18 mouse cellular contexts compared by ENCODE assay signal in genomic region chr10:75924324-75924723, GRCm38 (mm10). TPM values are rescaled to one million over a fixed set of nuclear protein-coding genes. Genes with fewer than 3 reads are reported as not detected.
DNase-seq lines count a peak whose midpoint lies in the region; ATAC-seq and TF ChIP-seq lines count a peak whose summit lies in the region.
"Had no signal": no experiment of that assay in that cellular context is flagged by ENCODE, and none has a peak within 500 bp of the region (broad histone marks: within the 10 kb centered on the region; RNA-seq: fewer than 3 reads in every experiment).

No protein-coding gene starts in this region.

- no peak overlapping the region for H3K4me3 ChIP-seq in intestine, postnatal 0 days (ENCODE audit: low read depth, low read length)
- H3K4me3 ChIP-seq in intestine, embryonic 16.5 days (ENCODE audit: low read length) = no peak overlapping the region
- no peak overlapping the region for H3K4me3 ChIP-seq in lung, postnatal 0 days (ENCODE audit: low read depth, low read length)
- H3K4me3 ChIP-seq in G1E (ENCODE audit: low read depth, low read length) = no peak overlapping the region
- H3K4me3 ChIP-seq in stomach, postnatal 0 days (ENCODE audit: low read depth, low read length) = no peak overlapping the region
- H3K4me3 ChIP-seq: forebrain, embryonic 10.5 days; heart, embryonic 15.5 days; hindbrain, embryonic 10.5 days; lung, embryonic 15.5 days; midbrain, embryonic 13.5 days had no signal

- H3K9ac ChIP-seq in intestine, postnatal 0 days (ENCODE audit: low read depth, low read length) = no peak overlapping the region
- H3K9ac ChIP-seq in intestine, embryonic 16.5 days (ENCODE audit: low read depth, low read length) = no peak overlapping the region
- no peak overlapping the region for H3K9ac ChIP-seq in lung, postnatal 0 days (replicated peaks; ENCODE audit: low read depth)
- no peak overlapping the region for H3K9ac ChIP-seq in stomach, postnatal 0 days (ENCODE audit: low read length)
- H3K9ac ChIP-seq: heart, embryonic 15.5 days; lung, embryonic 15.5 days; midbrain, embryonic 13.5 days had no signal

- H3K27ac ChIP-seq in intestine, postnatal 0 days (ENCODE audit: low read depth, low read length) = no peak overlapping the region
- no peak overlapping the region for H3K27ac ChIP-seq in intestine, embryonic 16.5 days (ENCODE audit: low read length)
- H3K27ac ChIP-seq in lung, postnatal 0 days (ENCODE audit: low read length) = no peak overlapping the region
- no peak overlapping the region for H3K27ac ChIP-seq in stomach, postnatal 0 days (replicated peaks)
- H3K27ac ChIP-seq: forebrain, embryonic 10.5 days; heart, embryonic 15.5 days; hindbrain, embryonic 10.5 days; lung, embryonic 15.5 days; midbrain, embryonic 13.5 days had no signal

- H3K4me2 ChIP-seq in intestine, postnatal 0 days (replicated peaks; ENCODE audit: low read depth) = no peak overlapping the region
- no peak overlapping the region for H3K4me2 ChIP-seq in intestine, embryonic 16.5 days (ENCODE audit: low read depth, low read length)
- no peak overlapping the region for H3K4me2 ChIP-seq in lung, postnatal 0 days (replicated peaks; ENCODE audit: low read depth, low read length)
- H3K4me2 ChIP-seq in stomach, postnatal 0 days (replicated peaks; ENCODE audit: low read depth) = no peak overlapping the region
- H3K4me2 ChIP-seq: heart, embryonic 15.5 days; lung, embryonic 15.5 days; midbrain, embryonic 13.5 days had no signal

- no peaks in the 10 kb centered on the region for H3K27me3 ChIP-seq in intestine, postnatal 0 days (replicated peaks; ENCODE audit: control insufficient read depth, insufficient read depth, low read length)
- no peaks in the 10 kb centered on the region for H3K27me3 ChIP-seq in intestine, embryonic 16.5 days (replicated peaks; ENCODE audit: control insufficient read depth, insufficient read depth, low read length)
- no peaks in the 10 kb centered on the region for H3K27me3 ChIP-seq in lung, postnatal 0 days (replicated peaks; ENCODE audit: insufficient read depth, low read length)
- H3K27me3 ChIP-seq in G1E (ENCODE audit: insufficient read depth, low read length) = peaks cover 34% of the 10 kb centered on the region
- no peaks in the 10 kb centered on the region for H3K27me3 ChIP-seq in stomach, postnatal 0 days (ENCODE audit: control insufficient read depth, insufficient read depth, low read length)
- H3K27me3 ChIP-seq: heart, embryonic 15.5 days; lung, embryonic 15.5 days; midbrain, embryonic 13.5 days had no signal

- no peak for TF ChIP-seq EP300 in lung, postnatal 0 days (IDR thresholded peaks at IDR 0.05)
- TF ChIP-seq EP300 in stomach, postnatal 0 days (optimal IDR thresholded peaks at IDR 0.05) = no peak

- 0 out of 2 replicates have a peak, but pooled peaks cover 3% of the 10 kb centered on the region for H3K4me1 ChIP-seq in intestine, postnatal 0 days (replicated peaks; ENCODE audit: control insufficient read depth, insufficient read depth, low read length)
- peaks cover 15% of the 10 kb centered on the region for H3K4me1 ChIP-seq in intestine, embryonic 16.5 days (ENCODE audit: control insufficient read depth, insufficient read depth, low read length)
- peaks cover 12% of the 10 kb centered on the region; the same call in 1 of the 2 replicates for H3K4me1 ChIP-seq in lung, postnatal 0 days (ENCODE audit: insufficient read depth, low read depth, low read length)
- peaks cover 27% of the 10 kb centered on the region for H3K4me1 ChIP-seq in G1E (ENCODE audit: insufficient read depth, low read depth, low read length)
- H3K4me1 ChIP-seq in stomach, postnatal 0 days (replicated peaks; ENCODE audit: control insufficient read depth, insufficient read depth) = no peaks in the 10 kb centered on the region

- peaks cover 25% of the 10 kb centered on the region; the same call in 1 of the 2 replicates for H3K36me3 ChIP-seq in intestine, postnatal 0 days (ENCODE audit: control insufficient read depth, insufficient read depth)
- no peaks in the 10 kb centered on the region for H3K36me3 ChIP-seq in intestine, embryonic 16.5 days (ENCODE audit: control insufficient read depth, insufficient read depth, low read length)
- H3K36me3 ChIP-seq in lung, postnatal 0 days (ENCODE audit: insufficient read depth, low read length) = 0 out of 2 replicates have a peak, but pooled peaks cover 5% of the 10 kb centered on the region
- peaks cover 21% of the 10 kb centered on the region for H3K36me3 ChIP-seq in G1E (replicated peaks)
- peaks cover 4% of the 10 kb centered on the region; the same call in 1 of the 2 replicates for H3K36me3 ChIP-seq in stomach, postnatal 0 days (ENCODE audit: control insufficient read depth, insufficient read depth, low read length)

- TF ChIP-seq CTCF in intestine, postnatal 0 days (IDR thresholded peaks at IDR 0.05; ENCODE audit: low read depth) = peak; percentile 54
- TF ChIP-seq CTCF in lung, postnatal 0 days (IDR thresholded peaks at IDR 0.05) = peak; percentile 60
- TF ChIP-seq CTCF in G1E (IDR thresholded peaks at IDR 0.05; ENCODE audit: low read depth, low read length) = no peak
- peak; percentile 53 for TF ChIP-seq CTCF in stomach, postnatal 0 days (IDR thresholded peaks at IDR 0.05; ENCODE audit: low read depth)

- no peak for ATAC-seq in intestine, postnatal 0 days
- no peak for ATAC-seq in intestine, embryonic 16.5 days
- ATAC-seq in lung, postnatal 0 days = no peak
- ATAC-seq in G1E (ENCODE audit: extremely low read depth, insufficient number of reproducible peaks, low FRiP score, poor library complexity, severe bottlenecking) = 0 out of 2 replicates have a peak, but pooled peaks have one; percentile 23
- ATAC-seq in stomach, postnatal 0 days (ENCODE audit: low FRiP score, low TSS enrichment) = no peak
- ATAC-seq: midbrain, embryonic 13.5 days had no signal

- no peaks in the 10 kb centered on the region for H3K9me3 ChIP-seq in intestine, postnatal 0 days (ENCODE audit: control insufficient read depth)
- no peaks in the 10 kb centered on the region for H3K9me3 ChIP-seq in intestine, embryonic 16.5 days (ENCODE audit: control insufficient read depth, low read length)
- H3K9me3 ChIP-seq in lung, postnatal 0 days (ENCODE audit: low read length) = no peaks in the 10 kb centered on the region
- no peaks in the 10 kb centered on the region for H3K9me3 ChIP-seq in G1E (replicated peaks)
- H3K9me3 ChIP-seq in stomach, postnatal 0 days (ENCODE audit: control insufficient read depth, low read length) = no peaks in the 10 kb centered on the region
- H3K9me3 ChIP-seq: forebrain, embryonic 10.5 days; heart, embryonic 15.5 days; hindbrain, embryonic 10.5 days; lung, embryonic 15.5 days; midbrain, embryonic 13.5 days had no signal

- no peak for DNase-seq in lung, postnatal 0 days (ENCODE audit: low spot score)
- DNase-seq in lung, adult 18-20 months = no peak
- DNase-seq in G1E (ENCODE audit: low spot score) = no peak
- DNase-seq in stomach, postnatal 0 days (ENCODE audit: low spot score) = no peak
- no peak for DNase-seq in cerebellum, postnatal 10 days
- DNase-seq: cerebellum, adult 11 months; kidney, adult 11 months; kidney, postnatal 4 days; thymus, postnatal 4 days had no signal

- WGBS in intestine, postnatal 0 days = 70% methylated on average over 2 of the region's 2 CpGs
- WGBS in intestine, embryonic 16.5 days = 71% methylated on average over 2 of the region's 2 CpGs
- 54% methylated on average over 2 of the region's 2 CpGs for WGBS in lung, postnatal 0 days
- 67% methylated on average over 2 of the region's 2 CpGs for WGBS in stomach, postnatal 0 days

RNA-seq across cellular contexts. Expression of gene Smarcb1, which starts 2.9 kb away (rescaled TPM):
- polyA plus RNA-seq in intestine, postnatal 0 days (2015; fragmentation: Nextera tagmentation; extraction: Ambion mirVana) = 54.9 and 58.1 TPM in 2 replicates
- polyA plus RNA-seq in intestine, embryonic 16.5 days (2015; fragmentation: Nextera tagmentation; extraction: Ambion mirVana) = 149 and 171 TPM in 2 replicates
- 109 TPM in 2 replicates for polyA plus RNA-seq in lung, postnatal 0 days (2015; fragmentation: Nextera tagmentation; extraction: Ambion mirVana)
- total RNA-seq in G1E (2014; fragmentation: Nextera tagmentation) (48.4 and 54.9 TPM in 2 replicates), G1E (2017) (54.9 and 55.7 TPM in 2 replicates)
- polyA plus RNA-seq in G1E (2012) = 254 and 362 TPM in 2 replicates
- polyA plus RNA-seq in stomach, postnatal 0 days (2015; fragmentation: Nextera tagmentation; extraction: Ambion mirVana) = 81.9 and 82.8 TPM in 2 replicates

RNA-seq across cellular contexts. Expression of gene Chchd10, which starts 8.6 kb away (rescaled TPM):
- 308 and 334 TPM in 2 replicates for polyA plus RNA-seq in intestine, postnatal 0 days (2015; fragmentation: Nextera tagmentation; extraction: Ambion mirVana)
- 252 and 271 TPM in 2 replicates for polyA plus RNA-seq in intestine, embryonic 16.5 days (2015; fragmentation: Nextera tagmentation; extraction: Ambion mirVana)
- polyA plus RNA-seq in lung, postnatal 0 days (2015; fragmentation: Nextera tagmentation; extraction: Ambion mirVana) = 299 and 347 TPM in 2 replicates
- total RNA-seq in G1E (2014; fragmentation: Nextera tagmentation) (135 and 169 TPM in 2 replicates), G1E (2017) (96.3 and 127 TPM in 2 replicates)
- 376 and 450 TPM in 2 replicates for polyA plus RNA-seq in G1E (2012)
- polyA plus RNA-seq in stomach, postnatal 0 days (2015; fragmentation: Nextera tagmentation; extraction: Ambion mirVana) = 232 and 235 TPM in 2 replicates

RNA-seq across cellular contexts. Expression of gene Mmp11, which starts 12.0 kb away (rescaled TPM):
- polyA plus RNA-seq in intestine, postnatal 0 days (2015; fragmentation: Nextera tagmentation; extraction: Ambion mirVana) = 8.7 and 9.2 TPM in 2 replicates
- polyA plus RNA-seq in intestine, embryonic 16.5 days (2015; fragmentation: Nextera tagmentation; extraction: Ambion mirVana) = 23.5 and 25.4 TPM in 2 replicates
- polyA plus RNA-seq in lung, postnatal 0 days (2015; fragmentation: Nextera tagmentation; extraction: Ambion mirVana) = 118 and 127 TPM in 2 replicates
- total RNA-seq in G1E (2014; fragmentation: Nextera tagmentation) (not detected in 2 replicates), G1E (2017) (0.11 and 0.12 TPM in 2 replicates)
- 0.08 TPM in 1 of 2 replicates, not detected in the other for polyA plus RNA-seq in G1E (2012)
- 9.9 and 14.6 TPM in 2 replicates for polyA plus RNA-seq in stomach, postnatal 0 days (2015; fragmentation: Nextera tagmentation; extraction: Ambion mirVana)

RNA-seq across cellular contexts. Expression of gene Gm867, which starts 16.1 kb away (rescaled TPM):
- not detected in 2 replicates for polyA plus RNA-seq in intestine, postnatal 0 days (2015; fragmentation: Nextera tagmentation; extraction: Ambion mirVana)
- polyA plus RNA-seq in intestine, embryonic 16.5 days (2015; fragmentation: Nextera tagmentation; extraction: Ambion mirVana) = 0.29 and 0.51 TPM in 2 replicates
- 5.5 and 6.0 TPM in 2 replicates for polyA plus RNA-seq in lung, postnatal 0 days (2015; fragmentation: Nextera tagmentation; extraction: Ambion mirVana)
- 3.0 and 45.1 TPM in 2 replicates for total RNA-seq in G1E (2014; fragmentation: Nextera tagmentation)
- not detected in 2 replicates for total RNA-seq in G1E (2017)
- polyA plus RNA-seq in G1E (2012) = not detected in 2 replicates
- polyA plus RNA-seq in stomach, postnatal 0 days (2015; fragmentation: Nextera tagmentation; extraction: Ambion mirVana) = 0.22 TPM in 1 of 2 replicates, not detected in the other

RNA-seq across cellular contexts. Expression of gene Vpreb3, which starts 18.5 kb away (rescaled TPM):
- 0.43 TPM in 1 of 2 replicates, not detected in the other for polyA plus RNA-seq in intestine, postnatal 0 days (2015; fragmentation: Nextera tagmentation; extraction: Ambion mirVana)
- 0.68 TPM in 1 of 2 replicates, not detected in the other for polyA plus RNA-seq in intestine, embryonic 16.5 days (2015; fragmentation: Nextera tagmentation; extraction: Ambion mirVana)
- 8.8 and 10.1 TPM in 2 replicates for polyA plus RNA-seq in lung, postnatal 0 days (2015; fragmentation: Nextera tagmentation; extraction: Ambion mirVana)
- not detected in 2 replicates for total RNA-seq in G1E (2014; fragmentation: Nextera tagmentation)
- not detected in 2 replicates for total RNA-seq in G1E (2017)
- not detected in 2 replicates for polyA plus RNA-seq in G1E (2012)
- 0.16 and 0.22 TPM in 2 replicates for polyA plus RNA-seq in stomach, postnatal 0 days (2015; fragmentation: Nextera tagmentation; extraction: Ambion mirVana)
- total RNA-seq: adrenal gland, adult 18-20 months had no signal
- polyA plus RNA-seq: cortical plate, adult 2 months had no signal
